Mouse (Mus musculus) intestine, embryonic 14.5 days (tissue): ENCODE measurements at regions not wholly inside any gene's neighbourhood (a gene's known extent, or its start where the extent isn't known, plus 50 kb on each side); places are given as distances from the start of the nearest gene placed in this dataset.
"Not testable (repeated sequence)": the region's sequence is repeated elsewhere in the genome, so short reads cannot be mapped to it uniquely, and the experiment has no call there.

Experiments used
- ATAC-seq: fragments of 200-750 bp; cut with Nextera tagmentation; replicated peaks from 2 replicates; pipeline ENCODE4 v1.8.0; 2017; ENCODE audit warnings: low read depth, moderate number of reproducible peaks, moderate TSS enrichment, moderate library complexity; ENCODE audit not compliant: low FRiP score, low TSS enrichment
- DNase-seq: peaks from one replicate; pipeline ENCODE4 v3.0.0-alpha.2; 2018; ENCODE audit warnings: low spot score
- H3K27ac ChIP-seq: fragments of 300-500 bp; sonication (generic); 2 replicates; pipeline ENCODE4 v1.5.1; 2014; ENCODE audit warnings: low read depth, mild to moderate bottlenecking, control low read depth
- H3K27me3 ChIP-seq: fragments of 300-500 bp; sonication (generic); replicated peaks from 2 replicates; pipeline ENCODE4 v1.6.1; 2014; ENCODE audit warnings: low read length, control low read depth; ENCODE audit not compliant: control insufficient read depth, insufficient read depth
- H3K36me3 ChIP-seq: fragments of 300-500 bp; sonication (generic); 2 replicates; pipeline ENCODE4 v1.6.1; 2014; ENCODE audit warnings: low read length, control low read depth; ENCODE audit not compliant: control insufficient read depth, insufficient read depth
- H3K4me1 ChIP-seq: fragments of 300-500 bp; sonication (generic); replicated peaks from 2 replicates; pipeline ENCODE4 v1.6.1; 2014; ENCODE audit warnings: low read length, control low read depth, mixed read lengths; ENCODE audit not compliant: control insufficient read depth, insufficient read depth
- H3K4me2 ChIP-seq: fragments of 300-500 bp; sonication (generic); 2 replicates; pipeline ENCODE4 v1.6.1; 2014; ENCODE audit warnings: low read length
- H3K4me3 ChIP-seq: fragments of 300-500 bp; sonication (generic); 2 replicates; pipeline ENCODE4 v1.5.1; 2014; ENCODE audit warnings: low read depth, low read length, control low read depth, mixed read lengths
- H3K9ac ChIP-seq: fragments of 300-500 bp; sonication (generic); 2 replicates; pipeline ENCODE4 v1.6.1; 2014; ENCODE audit warnings: mild to moderate bottlenecking, low read length
- H3K9me3 ChIP-seq: fragments of 300-500 bp; sonication (generic); 2 replicates; pipeline ENCODE4 v1.6.1; 2016; ENCODE audit warnings: low read length, control low read depth; ENCODE audit not compliant: control insufficient read depth
- WGBS: fragments of 180-500 bp; shearing (Covaris S2); extraction: QIAGEN DNeasy Blood & Tissue Kit; methylation state at CpG from one replicate; pipeline ENCODE4 v1.1.7; 2014; 5-methylcytosine and 5-hydroxymethylcytosine counted together

DNA sequence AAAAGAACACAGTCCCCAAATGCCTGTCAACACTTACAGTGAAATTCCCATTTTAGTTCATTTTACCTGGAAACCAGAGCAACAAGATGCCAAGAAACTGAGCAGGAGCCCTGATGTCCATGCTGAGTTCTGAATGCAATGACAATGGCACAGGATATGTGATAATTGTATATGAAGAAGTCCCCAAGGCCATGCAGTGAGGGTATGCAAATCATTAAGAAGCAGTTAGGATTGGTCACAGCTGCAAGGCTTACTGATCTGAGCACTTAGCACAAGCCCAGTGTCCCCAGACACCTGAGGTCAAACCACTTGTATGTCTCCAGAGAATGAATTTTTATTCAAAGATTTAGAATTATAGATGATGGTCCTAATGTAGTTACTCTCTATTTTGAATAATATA lies 419.0 kb upstream of the Tacstd2 start:
- H3K9me3 ChIP-seq, ATAC-seq, H3K27me3 ChIP-seq, DNase-seq, H3K4me2 ChIP-seq, H3K9ac ChIP-seq, H3K4me3 ChIP-seq, H3K36me3 ChIP-seq, H3K4me1 ChIP-seq, H3K27ac ChIP-seq: not testable (repeated sequence)

DNA sequence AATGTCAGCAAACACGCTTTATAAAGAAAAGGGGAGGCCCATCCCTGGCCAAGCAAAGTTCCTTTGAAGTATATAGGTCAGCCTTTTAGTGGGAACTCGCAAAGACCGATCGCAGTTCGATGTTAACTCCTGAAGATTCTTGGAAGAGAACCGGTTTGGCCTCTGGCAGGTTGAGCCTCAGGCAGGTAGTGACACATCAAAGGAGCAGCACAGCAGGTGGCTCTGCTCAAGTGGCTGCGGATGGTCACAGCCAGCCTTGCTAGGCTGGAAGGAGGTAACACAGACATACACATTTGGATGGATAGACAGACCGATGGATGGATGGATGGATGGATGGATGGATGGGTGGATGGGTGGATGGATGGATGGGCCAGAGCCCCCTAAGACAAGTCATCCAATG lies 395.9 kb upstream of the Tacstd2 start:
- not testable (repeated sequence) for H3K4me1 ChIP-seq, H3K27me3 ChIP-seq, H3K9ac ChIP-seq, H3K9me3 ChIP-seq, H3K36me3 ChIP-seq, H3K27ac ChIP-seq, DNase-seq, H3K4me2 ChIP-seq, H3K4me3 ChIP-seq, ATAC-seq
- 26% methylated on average over 8 of the region's 8 CpGs for WGBS

DNA sequence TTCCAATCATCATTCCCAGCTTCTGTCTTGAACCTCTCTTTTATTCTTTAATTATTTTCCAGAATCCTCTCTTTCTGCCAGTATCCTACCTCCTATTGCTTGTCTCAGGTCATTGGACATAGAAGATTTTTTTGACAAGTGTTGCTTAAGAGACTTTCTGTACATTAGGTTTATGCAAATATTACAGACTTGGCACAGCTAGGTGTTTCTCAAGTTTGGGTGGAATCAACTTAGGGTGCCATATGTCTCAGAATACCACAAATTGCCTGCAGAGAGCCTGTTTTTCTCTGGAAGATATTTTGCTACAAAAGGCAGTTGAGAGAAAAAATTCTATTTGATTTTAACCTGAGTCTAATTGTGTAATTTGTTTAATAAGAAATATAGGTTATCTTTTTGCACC lies 386.9 kb upstream of the Tacstd2 start:
- Histone ChIP-seq H3K9ac (no peak overlapping the region), H3K36me3 (no peaks in the 10 kb centered on the region), H3K9me3 (no peaks in the 10 kb centered on the region), H3K4me2 (no peak overlapping the region), H3K4me1 (no peaks in the 10 kb centered on the region), H3K27me3 (no peaks in the 10 kb centered on the region), H3K27ac (no peak overlapping the region), H3K4me3 (no peak overlapping the region)
- ATAC-seq: no peak
- DNase-seq: no peak

DNA sequence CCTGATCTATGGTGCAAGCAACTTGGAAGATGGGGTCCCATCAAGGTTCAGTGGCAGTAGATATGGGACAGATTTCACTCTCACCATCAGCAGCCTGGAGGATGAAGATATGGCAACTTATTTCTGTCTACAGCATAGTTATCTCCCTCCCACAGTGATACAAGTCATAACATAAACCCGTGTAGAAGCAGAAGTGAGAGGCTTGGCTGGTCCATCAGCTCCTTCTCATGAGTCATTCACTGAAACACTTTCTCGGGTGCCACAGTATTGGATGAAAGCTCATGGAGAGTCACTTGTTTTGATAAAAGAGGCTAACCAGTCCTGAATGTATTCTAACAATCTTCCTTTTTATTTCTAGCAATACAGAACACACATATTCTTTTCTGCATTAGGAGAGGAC lies 378.3 kb upstream of the Tacstd2 start:
- H3K9ac ChIP-seq: no peak overlapping the region
- H3K27me3 ChIP-seq: no peaks in the 10 kb centered on the region
- H3K4me2 ChIP-seq: no peak overlapping the region
- WGBS: 65% methylated on average over 2 of the region's 2 CpGs
- no peaks in the 10 kb centered on the region for H3K9me3 ChIP-seq
- no peaks in the 10 kb centered on the region for H3K36me3 ChIP-seq
- no peak overlapping the region for H3K27ac ChIP-seq
- no peak for ATAC-seq
- no peak for DNase-seq
- no peaks in the 10 kb centered on the region for H3K4me1 ChIP-seq
- H3K4me3 ChIP-seq: no peak overlapping the region

DNA sequence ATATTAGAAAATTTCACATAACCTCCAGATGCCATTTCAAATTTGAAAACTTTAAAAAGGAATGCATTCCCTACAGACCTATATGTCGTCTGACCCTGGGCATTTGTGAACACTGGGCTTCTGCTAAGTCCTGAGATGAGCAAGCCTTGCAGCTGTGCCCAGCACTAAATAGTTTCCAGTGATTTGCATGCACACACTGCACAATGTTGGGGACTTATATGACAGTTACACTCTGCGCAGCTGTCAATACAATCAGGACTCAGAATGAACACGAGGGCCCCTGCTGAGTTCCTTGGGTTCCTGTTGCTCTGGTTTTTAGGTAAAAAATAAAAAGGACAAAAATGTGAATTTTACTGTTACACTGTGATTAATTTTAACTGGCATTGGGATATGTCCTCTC lies 377.7 kb upstream of the Tacstd2 start:
- no peaks in the 10 kb centered on the region for H3K27me3 ChIP-seq
- DNase-seq: no peak
- H3K4me1 ChIP-seq: no peaks in the 10 kb centered on the region
- no peak overlapping the region for H3K4me3 ChIP-seq
- no peak overlapping the region for H3K9ac ChIP-seq
- no peak for ATAC-seq
- 78% methylated on average over 3 of the region's 3 CpGs for WGBS
- H3K36me3 ChIP-seq: no peaks in the 10 kb centered on the region
- no peak overlapping the region for H3K4me2 ChIP-seq
- H3K27ac ChIP-seq: no peak overlapping the region
- H3K9me3 ChIP-seq: no peaks in the 10 kb centered on the region

DNA sequence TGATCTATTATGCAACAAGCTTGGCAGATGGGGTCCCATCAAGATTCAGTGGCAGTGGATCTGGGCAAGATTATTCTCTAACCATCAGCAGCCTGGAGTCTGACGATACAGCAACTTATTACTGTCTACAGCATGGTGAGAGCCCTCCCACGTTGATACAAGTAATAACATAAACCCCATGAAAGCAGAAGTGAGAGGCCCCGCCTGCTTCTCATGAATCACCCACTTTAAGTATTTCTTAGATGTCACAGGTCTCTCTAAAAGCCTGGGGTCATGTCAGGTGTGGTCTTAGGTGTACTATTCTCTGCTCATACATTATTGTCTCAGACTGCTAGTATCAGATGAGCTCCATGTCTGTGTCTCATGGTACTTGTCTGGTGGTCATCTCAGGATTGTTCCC lies 360.9 kb upstream of the Tacstd2 start:
- ATAC-seq (no peak), DNase-seq (no peak)
- H3K9me3 ChIP-seq: no peaks in the 10 kb centered on the region
- H3K9ac ChIP-seq: no peak overlapping the region
- no peak overlapping the region for H3K4me3 ChIP-seq
- no peaks in the 10 kb centered on the region for H3K4me1 ChIP-seq
- H3K4me2 ChIP-seq: no peak overlapping the region
- no peaks in the 10 kb centered on the region for H3K27me3 ChIP-seq
- 67% methylated on average over 3 of the region's 3 CpGs for WGBS
- H3K36me3 ChIP-seq: no peaks in the 10 kb centered on the region
- H3K27ac ChIP-seq: no peak overlapping the region

DNA sequence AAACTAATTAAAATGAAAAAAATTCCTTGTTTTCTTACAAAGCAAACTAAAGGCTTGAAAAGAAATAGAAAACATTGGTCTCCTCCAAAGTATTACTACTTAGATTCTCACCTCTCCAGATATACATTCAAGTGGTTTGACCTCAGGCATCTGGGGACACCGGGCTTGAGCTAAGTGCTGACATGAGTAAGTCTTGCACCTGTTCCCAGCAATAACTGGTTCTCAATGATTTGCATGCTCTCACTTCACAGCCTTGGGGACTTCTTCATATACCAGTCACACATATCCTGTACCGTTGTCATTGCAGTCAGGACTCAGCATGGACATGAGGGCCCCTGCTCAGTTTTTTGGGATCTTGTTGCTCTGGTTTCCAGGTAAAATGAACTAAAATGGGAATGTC lies 360.3 kb upstream of the Tacstd2 start:
- Histone ChIP-seq H3K4me2 (no peak overlapping the region), H3K4me1 (no peaks in the 10 kb centered on the region), H3K27me3 (no peaks in the 10 kb centered on the region), H3K27ac (no peak overlapping the region), H3K36me3 (no peaks in the 10 kb centered on the region), H3K9ac (no peak overlapping the region), H3K4me3 (no peak overlapping the region), H3K9me3 (no peaks in the 10 kb centered on the region)
- no peak for DNase-seq
- 78% methylated on average over 2 of the region's 2 CpGs for WGBS
- ATAC-seq: no peak

DNA sequence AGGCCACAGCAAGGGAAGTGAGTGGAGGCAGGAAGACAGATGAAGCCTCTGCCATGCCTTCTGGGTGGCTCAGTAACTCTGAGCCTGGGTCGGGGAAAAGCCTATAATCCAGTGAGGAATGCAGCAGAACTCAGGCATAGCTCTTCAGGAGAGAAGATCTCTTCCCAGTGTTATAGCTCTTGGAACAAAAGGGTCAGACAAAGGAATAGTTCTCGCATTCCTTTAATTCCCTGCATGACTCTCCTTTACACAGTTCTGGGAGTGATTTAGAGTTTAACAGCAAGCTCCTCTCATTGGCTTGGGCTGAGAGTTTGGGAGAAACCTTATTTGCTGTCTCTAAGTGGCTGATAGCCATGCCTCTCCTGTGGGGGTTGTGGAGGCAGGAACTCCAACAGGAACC lies 352.0 kb upstream of the Tacstd2 start:
- H3K9ac ChIP-seq: no peak overlapping the region
- H3K36me3 ChIP-seq: no peaks in the 10 kb centered on the region
- H3K4me2 ChIP-seq: no peak overlapping the region
- no peaks in the 10 kb centered on the region for H3K27me3 ChIP-seq
- H3K4me3 ChIP-seq: no peak overlapping the region
- no peak for DNase-seq
- no peak for ATAC-seq
- no peaks in the 10 kb centered on the region for H3K4me1 ChIP-seq
- WGBS: 70% methylated on average over 2 of the region's 2 CpGs
- H3K27ac ChIP-seq: no peak overlapping the region
- H3K9me3 ChIP-seq: no peaks in the 10 kb centered on the region

DNA sequence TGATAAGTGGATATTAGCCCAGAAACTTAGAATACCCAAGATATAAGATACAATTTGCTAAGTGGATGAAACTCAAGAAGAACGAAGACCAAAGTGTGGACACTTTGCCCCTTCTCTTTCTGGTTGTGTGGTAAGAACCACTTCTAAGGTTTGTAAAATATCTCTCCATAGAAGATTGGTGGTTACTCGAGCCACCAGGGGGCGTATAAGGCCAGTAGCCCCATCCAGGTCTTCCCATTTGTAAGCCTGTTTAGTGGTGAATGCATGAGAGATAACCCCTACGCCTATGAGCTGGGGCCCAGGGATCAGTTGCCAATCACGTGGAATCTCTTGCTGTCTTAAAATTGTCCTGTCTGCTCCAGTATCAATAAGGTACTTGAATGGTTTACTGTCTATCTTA lies 349.3 kb upstream of the Tacstd2 start:
- Histone ChIP-seq H3K27ac (no peak overlapping the region), H3K9ac (no peak overlapping the region), H3K4me3 (no peak overlapping the region), H3K4me2 (no peak overlapping the region), H3K27me3 (no peaks in the 10 kb centered on the region), H3K36me3 (no peaks in the 10 kb centered on the region), H3K9me3 (no peaks in the 10 kb centered on the region), H3K4me1 (no peaks in the 10 kb centered on the region)
- ATAC-seq (no peak), DNase-seq (no peak)
- 84% methylated on average over 5 of the region's 5 CpGs for WGBS
